Comparison of ENCODE assay signal across 11 mouse cellular contexts in the genomic region with DNA sequence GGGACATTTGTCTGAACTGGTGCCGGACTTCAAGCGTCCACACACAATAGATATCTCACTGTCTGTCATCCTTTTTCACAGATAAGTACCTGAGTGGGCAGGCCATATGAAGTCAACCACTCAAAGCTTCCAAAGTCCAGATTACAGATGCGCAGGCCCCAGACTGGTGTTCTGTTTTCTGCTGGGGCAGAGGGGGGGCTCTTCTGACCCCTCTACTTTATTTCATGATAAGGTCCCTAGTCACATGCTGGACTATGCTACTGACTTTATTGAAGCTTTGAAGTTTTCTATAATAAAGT. TPM values are rescaled to one million over a fixed set of nuclear protein-coding genes. Genes with fewer than 3 reads are reported as not detected.
A peak's percentile ranks its signal among the peaks of the same experiment; 100 is the strongest.
DNase-seq lines count a peak whose midpoint lies in the region; ATAC-seq and TF ChIP-seq lines count a peak whose summit lies in the region.
"Had no signal": no experiment of that assay in that cellular context is flagged by ENCODE, and none has a peak within 500 bp of the region (broad histone marks: within the 10 kb centered on the region; RNA-seq: fewer than 3 reads in every experiment).

No protein-coding gene starts in this region.

- peak overlapping the region; percentile 9; the same call in 1 of the 2 replicates for H3K27ac ChIP-seq in heart, adult 2 months
- H3K27ac ChIP-seq in hindbrain, embryonic 15.5 days (replicated peaks) = no peak overlapping the region
- no peak overlapping the region for H3K27ac ChIP-seq in hindbrain, embryonic 11.5 days (ENCODE audit: low read depth, low read length)
- peak overlapping the region; percentile 38 for H3K27ac ChIP-seq in forebrain, embryonic 15.5 days (replicated peaks)
- H3K27ac ChIP-seq in liver, embryonic 13.5 days = peak overlapping the region; percentile 82

- TF ChIP-seq CTCF in heart, adult 2 months (IDR thresholded peaks at IDR 0.05) = no peak

- no peak for DNase-seq in heart, adult 2 months
- no peak for DNase-seq in heart, adult 18-20 months
- no peak for DNase-seq in hindbrain, embryonic 11.5 days (ENCODE audit: low spot score)
- no peak for DNase-seq in liver, embryonic 13.5 days
- DNase-seq in thymus, postnatal 14 days = no peak
- DNase-seq in urinary bladder, postnatal 14 days (ENCODE audit: low spot score) = no peak
- DNase-seq: kidney, postnatal 4 days; right cerebral cortex, postnatal 14 days had no signal

- H3K36me3 ChIP-seq in heart, adult 2 months (ENCODE audit: control insufficient read depth, insufficient read depth, low read length) = no peaks in the 10 kb centered on the region
- H3K36me3 ChIP-seq in hindbrain, embryonic 15.5 days = no peaks in the 10 kb centered on the region
- H3K36me3 ChIP-seq in hindbrain, embryonic 11.5 days (ENCODE audit: control insufficient read depth, insufficient read depth, low read length) = no peaks in the 10 kb centered on the region
- H3K36me3 ChIP-seq in forebrain, embryonic 15.5 days = no peaks in the 10 kb centered on the region
- H3K36me3 ChIP-seq in liver, embryonic 13.5 days = no peaks in the 10 kb centered on the region

- H3K27me3 ChIP-seq in heart, adult 2 months (ENCODE audit: control insufficient read depth, insufficient read depth, low read length) = no peaks in the 10 kb centered on the region
- no peaks in the 10 kb centered on the region for H3K27me3 ChIP-seq in hindbrain, embryonic 15.5 days
- no peaks in the 10 kb centered on the region for H3K27me3 ChIP-seq in hindbrain, embryonic 11.5 days (ENCODE audit: control insufficient read depth, insufficient read depth, low read length)
- H3K27me3 ChIP-seq in forebrain, embryonic 15.5 days = no peaks in the 10 kb centered on the region
- no peaks in the 10 kb centered on the region; the same call in 1 of the 2 replicates for H3K27me3 ChIP-seq in liver, embryonic 13.5 days
- H3K27me3 ChIP-seq: Patski had no signal

- TF ChIP-seq POLR2A in heart, adult 2 months (IDR thresholded peaks at IDR 0.05; ENCODE audit: insufficient read depth, low read depth, low read length) = no peak

- no peaks in the 10 kb centered on the region for H3K9me3 ChIP-seq in hindbrain, embryonic 15.5 days
- no peaks in the 10 kb centered on the region for H3K9me3 ChIP-seq in hindbrain, embryonic 11.5 days (ENCODE audit: control insufficient read depth, low read length)
- H3K9me3 ChIP-seq in forebrain, embryonic 15.5 days = no peaks in the 10 kb centered on the region
- no peaks in the 10 kb centered on the region for H3K9me3 ChIP-seq in liver, embryonic 13.5 days (replicated peaks)

- peaks cover 4% of the 10 kb centered on the region; the same call in 1 of the 2 replicates for H3K79me2 ChIP-seq in heart, adult 2 months (replicated peaks; ENCODE audit: control insufficient read depth, insufficient read depth, low read length)

- H3K9ac ChIP-seq in heart, adult 2 months (ENCODE audit: low read depth, low read length) = no peak overlapping the region
- H3K9ac ChIP-seq in hindbrain, embryonic 15.5 days = no peak overlapping the region
- H3K9ac ChIP-seq in hindbrain, embryonic 11.5 days (ENCODE audit: low read depth, low read length) = no peak overlapping the region
- no peak overlapping the region for H3K9ac ChIP-seq in forebrain, embryonic 15.5 days (replicated peaks)
- H3K9ac ChIP-seq in liver, embryonic 13.5 days = peak overlapping the region; percentile 41; the same call in 1 of the 2 replicates

- intact Hi-C loops in heart, adult 2 months (cut with DNase I) = no loop called here

- no peak for TF ChIP-seq EP300 in heart, adult 2 months (IDR thresholded peaks at IDR 0.05; ENCODE audit: insufficient read depth, low read depth, low read length)

- whole genome bisulfite sequencing in heart, adult 2 months = 42% methylated on average over 3 of the region's 3 CpGs
- WGBS in hindbrain, embryonic 15.5 days = 59% methylated on average over 3 of the region's 3 CpGs
- 77% methylated on average over 3 of the region's 3 CpGs for WGBS in hindbrain, embryonic 11.5 days
- WGBS in forebrain, embryonic 15.5 days = 68% methylated on average over 3 of the region's 3 CpGs
- 25% methylated on average over 3 of the region's 3 CpGs for WGBS in liver, embryonic 13.5 days (ENCODE audit: insufficient replicate concordance)

- ATAC-seq in hindbrain, embryonic 15.5 days (ENCODE audit: low FRiP score, low read depth) = 0 out of 2 replicates have a peak, but pooled peaks have one; percentile 8
- ATAC-seq in hindbrain, embryonic 11.5 days (ENCODE audit: low FRiP score) = no peak
- no peak for ATAC-seq in forebrain, embryonic 15.5 days (replicated peaks)
- ATAC-seq in liver, embryonic 13.5 days (ENCODE audit: low read depth) = peak; percentile 54; the same call in 1 of the 2 replicates
- ATAC-seq: Patski had no signal

- peaks cover 14% of the 10 kb centered on the region for H3K4me1 ChIP-seq in heart, adult 2 months (ENCODE audit: control insufficient read depth, insufficient read depth, low read length)
- peaks cover 14% of the 10 kb centered on the region for H3K4me1 ChIP-seq in hindbrain, embryonic 15.5 days (replicated peaks)
- no peaks in the 10 kb centered on the region for H3K4me1 ChIP-seq in hindbrain, embryonic 11.5 days (replicated peaks; ENCODE audit: control insufficient read depth, insufficient read depth, low read length)
- peaks cover 23% of the 10 kb centered on the region for H3K4me1 ChIP-seq in forebrain, embryonic 15.5 days
- H3K4me1 ChIP-seq in liver, embryonic 13.5 days (replicated peaks) = peaks cover 84% of the 10 kb centered on the region

- H3K4me3 ChIP-seq in heart, adult 2 months = no peak overlapping the region
- no peak overlapping the region for H3K4me3 ChIP-seq in hindbrain, embryonic 15.5 days
- no peak overlapping the region for H3K4me3 ChIP-seq in hindbrain, embryonic 11.5 days (ENCODE audit: low read depth, low read length)
- no peak overlapping the region for H3K4me3 ChIP-seq in forebrain, embryonic 15.5 days
- no peak overlapping the region for H3K4me3 ChIP-seq in liver, embryonic 13.5 days (replicated peaks)

- H3K4me2 ChIP-seq in hindbrain, embryonic 15.5 days = no peak overlapping the region
- no peak overlapping the region for H3K4me2 ChIP-seq in hindbrain, embryonic 11.5 days (replicated peaks; ENCODE audit: low read depth, low read length)
- H3K4me2 ChIP-seq in forebrain, embryonic 15.5 days (replicated peaks) = no peak overlapping the region
- peak overlapping the region; percentile 41 for H3K4me2 ChIP-seq in liver, embryonic 13.5 days

RNA-seq across cellular contexts. Expression of a gene that starts 11.8 kb away (rescaled TPM):
- total RNA-seq in heart, adult 2 months (2021) = 10 to 100 TPM; 14.1 to 17.0 TPM
- 9.4 and 9.8 TPM in 2 replicates for polyA plus RNA-seq in heart, adult 2 months (2012; rRNA removed)
- total RNA-seq in heart, adult 18-20 months (2021) = 10 to 100 TPM; 12.0 to 13.6 TPM
- 31.5 and 34.2 TPM in 2 replicates for polyA plus RNA-seq in hindbrain, embryonic 15.5 days (2015; fragmentation: Nextera tagmentation; extraction: Ambion mirVana)
- polyA plus RNA-seq in hindbrain, embryonic 11.5 days (2014; fragmentation: Nextera tagmentation; extraction: Ambion mirVana) = 15.3 and 19.2 TPM in 2 replicates
- polyA plus RNA-seq in forebrain, embryonic 15.5 days (2015; fragmentation: Nextera tagmentation; extraction: Ambion mirVana) = 15.2 and 18.8 TPM in 2 replicates
- 2.9 and 3.2 TPM in 2 replicates for polyA plus RNA-seq in liver, embryonic 13.5 days (2015; fragmentation: Nextera tagmentation; extraction: Ambion mirVana)

Comparison
In these comparisons a context has a peak if more than half of its experiments do, and no peak if none do; other contexts are left out.
1. ATAC-seq: peak in hindbrain, embryonic 15.5 days (single experiment) and liver, embryonic 13.5 days (single experiment); none in hindbrain, embryonic 11.5 days (single experiment) and forebrain, embryonic 15.5 days (single experiment).
2. H3K27ac ChIP-seq: peak in heart, adult 2 months (single experiment), forebrain, embryonic 15.5 days (single experiment) and liver, embryonic 13.5 days (single experiment); none in hindbrain, embryonic 15.5 days (single experiment) and hindbrain, embryonic 11.5 days (single experiment).